Comparison of ENCODE assay signal across 13 mouse cellular contexts in genomic region chr6:99135938-99136729, GRCm38 (mm10).
A peak's percentile ranks its signal among the peaks of the same experiment; 100 is the strongest.
DNase-seq lines count a peak whose midpoint lies in the region; ATAC-seq and TF ChIP-seq lines count a peak whose summit lies in the region.
"Had no signal": no experiment of that assay in that cellular context is flagged by ENCODE, and none has a peak within 500 bp of the region (broad histone marks: within the 10 kb centered on the region; RNA-seq: fewer than 3 reads in every experiment).

No protein-coding gene starts in this region.

- H3K4me3 ChIP-seq in hindbrain, embryonic 11.5 days (ENCODE audit: low read depth, low read length), result no peak overlapping the region
- no peak overlapping the region for H3K4me3 ChIP-seq in hindbrain, embryonic 14.5 days (replicated peaks; ENCODE audit: low read length)
- H3K4me3 ChIP-seq in embryonic fibroblast, embryonic 13.5 days (ENCODE audit: insufficient read depth, low read length), result no peak overlapping the region
- no peak overlapping the region for H3K4me3 ChIP-seq in midbrain, embryonic 12.5 days
- no peak overlapping the region for H3K4me3 ChIP-seq in liver, embryonic 12.5 days
- H3K4me3 ChIP-seq: embryonic facial prominence, embryonic 13.5 days; myocyte had no signal

- H3K4me2 ChIP-seq in hindbrain, embryonic 11.5 days (replicated peaks; ENCODE audit: low read depth, low read length), result no peak overlapping the region
- H3K4me2 ChIP-seq in hindbrain, embryonic 14.5 days (replicated peaks), result no peak overlapping the region
- 0 out of 2 replicates have a peak overlapping the region, but pooled peaks have one; percentile 8 for H3K4me2 ChIP-seq in midbrain, embryonic 12.5 days (replicated peaks)
- no peak overlapping the region for H3K4me2 ChIP-seq in liver, embryonic 12.5 days
- H3K4me2 ChIP-seq: embryonic facial prominence, embryonic 13.5 days had no signal

- H3K9me3 ChIP-seq in hindbrain, embryonic 11.5 days (ENCODE audit: control insufficient read depth, low read length), result no peaks in the 10 kb centered on the region
- no peaks in the 10 kb centered on the region for H3K9me3 ChIP-seq in hindbrain, embryonic 14.5 days (ENCODE audit: control insufficient read depth, low read length)
- H3K9me3 ChIP-seq in midbrain, embryonic 12.5 days, result no peaks in the 10 kb centered on the region
- H3K9me3 ChIP-seq in liver, embryonic 12.5 days (replicated peaks), result no peaks in the 10 kb centered on the region
- H3K9me3 ChIP-seq: embryonic facial prominence, embryonic 13.5 days had no signal

- DNase-seq in hindbrain, embryonic 11.5 days (ENCODE audit: low spot score), result peak; percentile 61
- no peak for DNase-seq in hindbrain, embryonic 14.5 days (ENCODE audit: low spot score)
- DNase-seq in embryo, embryonic 10 days (ENCODE audit: low spot score), result peak; percentile 63
- DNase-seq in testis, postnatal 14 days (ENCODE audit: low spot score), result no peak
- DNase-seq: gastrocnemius, postnatal 10 days; thymus, adult 2 months had no signal

- peaks cover 5% of the 10 kb centered on the region; the same call in 1 of the 2 replicates for H3K4me1 ChIP-seq in hindbrain, embryonic 11.5 days (replicated peaks; ENCODE audit: control insufficient read depth, insufficient read depth, low read length)
- H3K4me1 ChIP-seq in hindbrain, embryonic 14.5 days (replicated peaks; ENCODE audit: control insufficient read depth, insufficient read depth, low read length), result peaks cover 25% of the 10 kb centered on the region
- peaks cover 10% of the 10 kb centered on the region for H3K4me1 ChIP-seq in embryonic fibroblast, embryonic 13.5 days (ENCODE audit: control insufficient read depth, insufficient read depth, low read length)
- peaks cover 41% of the 10 kb centered on the region for H3K4me1 ChIP-seq in midbrain, embryonic 12.5 days
- 0 out of 2 replicates have a peak, but pooled peaks cover 2% of the 10 kb centered on the region for H3K4me1 ChIP-seq in liver, embryonic 12.5 days

- 13% methylated on average over 11 of the region's 11 CpGs for WGBS in hindbrain, embryonic 11.5 days
- WGBS in hindbrain, embryonic 14.5 days, result 14% methylated on average over 11 of the region's 11 CpGs
- 19% methylated on average over 11 of the region's 11 CpGs for WGBS in midbrain, embryonic 12.5 days
- WGBS in liver, embryonic 12.5 days (ENCODE audit: insufficient replicate concordance), result 70% methylated on average over 11 of the region's 11 CpGs

- H3K27ac ChIP-seq in hindbrain, embryonic 11.5 days (ENCODE audit: low read depth, low read length), result peak overlapping the region; percentile 65; the same call in 1 of the 2 replicates
- no peak overlapping the region for H3K27ac ChIP-seq in hindbrain, embryonic 14.5 days
- H3K27ac ChIP-seq in embryonic fibroblast, embryonic 13.5 days (ENCODE audit: insufficient read depth, low read length), result peak overlapping the region; percentile 67
- 0 out of 2 replicates have a peak overlapping the region, but pooled peaks have one; percentile 6 for H3K27ac ChIP-seq in midbrain, embryonic 12.5 days (replicated peaks)
- H3K27ac ChIP-seq in liver, embryonic 12.5 days, result no peak overlapping the region
- H3K27ac ChIP-seq: embryonic facial prominence, embryonic 13.5 days; liver, embryonic 14.5 days had no signal

- ATAC-seq in hindbrain, embryonic 11.5 days (ENCODE audit: low FRiP score), result peak; percentile 85
- no peak for ATAC-seq in hindbrain, embryonic 14.5 days (ENCODE audit: low FRiP score)
- ATAC-seq in midbrain, embryonic 12.5 days (ENCODE audit: low FRiP score, low read depth), result peak; percentile 49; the same call in 1 of the 2 replicates
- ATAC-seq in liver, embryonic 12.5 days, result no peak
- no peak for ATAC-seq in activated CD4-positive, CD25-positive, alpha-beta regulatory T cell, adult 4 months

- H3K9ac ChIP-seq in hindbrain, embryonic 11.5 days (ENCODE audit: low read depth, low read length), result no peak overlapping the region
- H3K9ac ChIP-seq in hindbrain, embryonic 14.5 days, result no peak overlapping the region; the same call in 1 of the 2 replicates
- no peak overlapping the region for H3K9ac ChIP-seq in midbrain, embryonic 12.5 days (replicated peaks)
- H3K9ac ChIP-seq in liver, embryonic 12.5 days, result no peak overlapping the region
- H3K9ac ChIP-seq: embryonic facial prominence, embryonic 13.5 days; liver, embryonic 14.5 days had no signal

- no peak for TF ChIP-seq POLR2A in embryonic fibroblast, embryonic 13.5 days (IDR thresholded peaks at IDR 0.05; ENCODE audit: low read depth, low read length)

- no peak for TF ChIP-seq CTCF in embryonic fibroblast, embryonic 13.5 days (IDR thresholded peaks at IDR 0.05; ENCODE audit: borderline replicate concordance, insufficient read depth, low read length)

- H3K27me3 ChIP-seq in hindbrain, embryonic 11.5 days (ENCODE audit: control insufficient read depth, insufficient read depth, low read length), result no peaks in the 10 kb centered on the region
- no peaks in the 10 kb centered on the region for H3K27me3 ChIP-seq in hindbrain, embryonic 14.5 days (ENCODE audit: control insufficient read depth, insufficient read depth, low read length)
- H3K27me3 ChIP-seq in midbrain, embryonic 12.5 days, result no peaks in the 10 kb centered on the region
- H3K27me3 ChIP-seq in liver, embryonic 12.5 days (replicated peaks), result no peaks in the 10 kb centered on the region

- no peaks in the 10 kb centered on the region for H3K36me3 ChIP-seq in hindbrain, embryonic 11.5 days (ENCODE audit: control insufficient read depth, insufficient read depth, low read length)
- no peaks in the 10 kb centered on the region for H3K36me3 ChIP-seq in hindbrain, embryonic 14.5 days (replicated peaks; ENCODE audit: control insufficient read depth, insufficient read depth)
- H3K36me3 ChIP-seq in midbrain, embryonic 12.5 days, result no peaks in the 10 kb centered on the region
- no peaks in the 10 kb centered on the region for H3K36me3 ChIP-seq in liver, embryonic 12.5 days
- H3K36me3 ChIP-seq: embryonic facial prominence, embryonic 13.5 days had no signal

Comparison
In these comparisons a context has a peak if more than half of its experiments do, and no peak if none do; other contexts are left out.
1. ATAC-seq: peak in hindbrain, embryonic 11.5 days (single experiment) and midbrain, embryonic 12.5 days (single experiment); none in hindbrain, embryonic 14.5 days (single experiment), liver, embryonic 12.5 days (single experiment) and activated CD4-positive, CD25-positive, alpha-beta regulatory T cell, adult 4 months (single experiment).
2. DNase-seq: peak in hindbrain, embryonic 11.5 days (single experiment) and embryo, embryonic 10 days (single experiment); none in hindbrain, embryonic 14.5 days (single experiment) and testis, postnatal 14 days (single experiment).
3. H3K27ac ChIP-seq: peak in hindbrain, embryonic 11.5 days (single experiment), embryonic fibroblast, embryonic 13.5 days (single experiment) and midbrain, embryonic 12.5 days (single experiment); none in hindbrain, embryonic 14.5 days (single experiment) and liver, embryonic 12.5 days (single experiment).